Mouse (Mus musculus) cerebellum, adult 9-10 months (tissue): ENCODE measurements around the gene Eps8l3.

Source experiments
- DNase-seq: peaks from one replicate; pipeline ENCODE4 v3.0.0; 2022

Gene Eps8l3

GRCm38 (mm10) chr3:107898691-107899090, 21.7 kb downstream of the Eps8l3 start:
- DNase-seq, result no peak

- DNase-seq, result no peak
These were observed 24.1 kb downstream of the Eps8l3 start for GRCm38 (mm10) chr3:107900955-107901673.

- no peak for DNase-seq
These were observed 28.9 kb downstream of the Eps8l3 start for GRCm38 (mm10) chr3:107905942-107906341.

GRCm38 (mm10) chr3:107916674-107917073, 39.6 kb downstream of the Eps8l3 start:
- no peak for DNase-seq

GRCm38 (mm10) chr3:107917097-107917496, 40.1 kb downstream of the Eps8l3 start:
- no peak for DNase-seq

- peak; percentile 73 for DNase-seq
These were observed 40.9 kb downstream of the Eps8l3 start for GRCm38 (mm10) chr3:107917783-107918408.

GRCm38 (mm10) chr3:107920348-107920747, 43.3 kb downstream of the Eps8l3 start:
- DNase-seq, result no peak

- no peak for DNase-seq
These were observed 48.3 kb downstream of the Eps8l3 start for GRCm38 (mm10) chr3:107925335-107925734.

GRCm38 (mm10) chr3:107927841-107928240, 50.8 kb downstream of the Eps8l3 start:
- no peak for DNase-seq

- DNase-seq, result no peak
These were observed 51.7 kb downstream of the Eps8l3 start for GRCm38 (mm10) chr3:107928691-107929090.

GRCm38 (mm10) chr3:107929243-107929642, 52.2 kb downstream of the Eps8l3 start:
- DNase-seq, result no peak

- DNase-seq, result no peak
These were observed 52.7 kb downstream of the Eps8l3 start for GRCm38 (mm10) chr3:107929731-107930130.

- DNase-seq, result no peak
These were observed 54.1 kb downstream of the Eps8l3 start for GRCm38 (mm10) chr3:107931134-107931533.

GRCm38 (mm10) chr3:107931670-107932069, 54.6 kb downstream of the Eps8l3 start, which contains the start of gene Gstm7:
Gstm7 (minus strand) TSS chr3:107931817.
- DNase-seq, result peak; percentile 93

GRCm38 (mm10) chr3:107932128-107932527, 55.1 kb downstream of the Eps8l3 start:
- DNase-seq, result no peak

GRCm38 (mm10) chr3:107935268-107935667, 58.2 kb downstream of the Eps8l3 start:
- no peak for DNase-seq

- no peak for DNase-seq
These were observed 58.9 kb downstream of the Eps8l3 start for GRCm38 (mm10) chr3:107935888-107936287.

GRCm38 (mm10) chr3:107939403-107939802, 62.4 kb downstream of the Eps8l3 start:
- DNase-seq, result peak; percentile 38

- no peak for DNase-seq
These were observed 62.8 kb downstream of the Eps8l3 start for GRCm38 (mm10) chr3:107939830-107940229.

GRCm38 (mm10) chr3:107940524-107940923, 63.5 kb downstream of the Eps8l3 start:
- no peak for DNase-seq

- DNase-seq, result no peak
These were observed 64.2 kb downstream of the Eps8l3 start for GRCm38 (mm10) chr3:107941261-107941660.
